Comparison of ENCODE assay signal across 11 mouse cellular contexts in genomic region chr16:63086086-63086796, GRCm38 (mm10).
A peak's percentile ranks its signal among the peaks of the same experiment; 100 is the strongest.
DNase-seq lines count a peak whose midpoint lies in the region; ATAC-seq and TF ChIP-seq lines count a peak whose summit lies in the region.
"Had no signal": no experiment of that assay in that cellular context is flagged by ENCODE, and none has a peak within 500 bp of the region (broad histone marks: within the 10 kb centered on the region; RNA-seq: fewer than 3 reads in every experiment).

No protein-coding gene starts in this region.

- no peaks in the 10 kb centered on the region for H3K9me3 ChIP-seq in heart, embryonic 12.5 days (replicated peaks)
- no peaks in the 10 kb centered on the region for H3K9me3 ChIP-seq in liver, postnatal 0 days (ENCODE audit: low read length)
- H3K9me3 ChIP-seq: hindbrain, embryonic 15.5 days had no signal

- 66% methylated on average over 9 of the region's 9 CpGs for WGBS in heart, embryonic 12.5 days
- 69% methylated on average over 9 of the region's 9 CpGs for WGBS in liver, postnatal 0 days (ENCODE audit: insufficient replicate concordance)

- H3K27ac ChIP-seq in heart, embryonic 12.5 days (ENCODE audit: poor library complexity, severe bottlenecking): no peak overlapping the region
- no peak overlapping the region for H3K27ac ChIP-seq in liver, postnatal 0 days (ENCODE audit: low read depth)
- H3K27ac ChIP-seq: gastrocnemius, adult 2 months; hindbrain, embryonic 15.5 days had no signal

- H3K36me3 ChIP-seq in heart, embryonic 12.5 days: no peaks in the 10 kb centered on the region
- H3K36me3 ChIP-seq in liver, postnatal 0 days (replicated peaks; ENCODE audit: insufficient read depth, low read length): no peaks in the 10 kb centered on the region
- H3K36me3 ChIP-seq: hindbrain, embryonic 15.5 days had no signal

- H3K4me1 ChIP-seq in heart, embryonic 12.5 days (replicated peaks): no peaks in the 10 kb centered on the region
- no peaks in the 10 kb centered on the region for H3K4me1 ChIP-seq in liver, postnatal 0 days (ENCODE audit: insufficient read depth)

- H3K4me3 ChIP-seq in heart, embryonic 12.5 days: no peak overlapping the region
- H3K4me3 ChIP-seq in liver, postnatal 0 days (ENCODE audit: low read depth, low read length): no peak overlapping the region
- H3K4me3 ChIP-seq: gastrocnemius, adult 2 months; hindbrain, embryonic 15.5 days had no signal

- TF ChIP-seq EP300 in liver, postnatal 0 days (IDR thresholded peaks at IDR 0.05; ENCODE audit: low read depth): no peak

- no peaks in the 10 kb centered on the region for H3K27me3 ChIP-seq in heart, embryonic 12.5 days (replicated peaks)
- H3K27me3 ChIP-seq in liver, postnatal 0 days (ENCODE audit: insufficient read depth, low read length): no peaks in the 10 kb centered on the region
- H3K27me3 ChIP-seq: hindbrain, embryonic 15.5 days had no signal

- DNase-seq in heart, adult 11 months: peak; percentile 89
- peak; percentile 18 for DNase-seq in right cerebral cortex, adult 18-20 months
- DNase-seq in right cerebral cortex, adult 2 months (ENCODE audit: low spot score in 2 of 2): no peak
- peak; percentile 55 to 69 for DNase-seq in heart, postnatal 10 days
- DNase-seq in T-cell, adult 2 months (ENCODE audit: low spot score): no peak
- DNase-seq in liver, postnatal 0 days: no peak
- DNase-seq in embryo, embryonic 11 days: no peak
- DNase-seq: gastrocnemius, adult 2 months; kidney, postnatal 14 days had no signal

- ATAC-seq in heart, embryonic 12.5 days (ENCODE audit: insufficient number of reproducible peaks, low FRiP score): no peak
- no peak for ATAC-seq in liver, postnatal 0 days

- no peak overlapping the region for H3K9ac ChIP-seq in heart, embryonic 12.5 days
- no peak overlapping the region for H3K9ac ChIP-seq in liver, postnatal 0 days (replicated peaks)
- H3K9ac ChIP-seq: hindbrain, embryonic 15.5 days had no signal

- intact Hi-C loops in heart, postnatal 10 days (cut with DNase I): no loop called here

- no peak for TF ChIP-seq CTCF in liver, postnatal 0 days (IDR thresholded peaks at IDR 0.05; ENCODE audit: low read depth)

- H3K4me2 ChIP-seq in heart, embryonic 12.5 days: no peak overlapping the region
- H3K4me2 ChIP-seq in liver, postnatal 0 days (ENCODE audit: low read depth, low read length): no peak overlapping the region
- H3K4me2 ChIP-seq: hindbrain, embryonic 15.5 days had no signal

Comparison
In these comparisons a context has a peak if more than half of its experiments do, and no peak if none do; other contexts are left out.
1. DNase-seq: peak in heart, adult 11 months (single experiment), right cerebral cortex, adult 18-20 months (single experiment) and heart, postnatal 10 days (2 of 2); none in right cerebral cortex, adult 2 months (0 of 2), T-cell, adult 2 months (single experiment), liver, postnatal 0 days (single experiment) and embryo, embryonic 11 days (single experiment).